Mouse (Mus musculus): ENCODE data around the gene Hnrnpc. TPM values are rescaled to one million over a fixed set of nuclear protein-coding genes. Genes with fewer than 3 reads are reported as not detected.
A peak's percentile ranks its signal among the peaks of the same experiment; 100 is the strongest.

Hnrnpc gene
- polyA plus RNA-seq, 1 experiment from 2014 or later: 1,011 TPM

DNA sequence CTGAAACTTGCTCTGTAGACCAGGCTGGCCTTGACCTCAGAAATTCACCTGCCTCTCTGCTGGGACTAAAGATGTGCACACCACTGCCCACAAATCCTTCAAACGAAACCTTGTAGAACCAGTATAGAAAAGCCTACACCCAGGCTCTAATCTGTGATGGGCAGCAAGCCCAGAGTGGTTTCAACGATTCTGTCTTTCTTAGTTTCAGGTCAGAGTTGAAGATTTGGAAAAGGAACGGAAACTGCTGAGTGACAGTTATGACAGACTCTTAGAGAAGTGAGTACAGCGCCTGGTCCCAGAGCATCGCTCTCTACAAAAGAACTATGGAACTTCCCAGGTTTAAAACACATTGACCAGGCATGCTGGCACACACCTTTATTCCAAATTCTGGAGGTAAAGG, 29.8 kb upstream of the Hnrnpc start:
- no peak for DNase-seq (ENCODE audit: low spot score, missing footprints)
- H3K27me3 ChIP-seq (ENCODE audit: control insufficient read depth, insufficient read depth, low read length): no peaks in the 10 kb centered on the region
- ATAC-seq (ENCODE audit: low FRiP score): no peak
- H3K27ac ChIP-seq (ENCODE audit: low read depth, low read length): no peak overlapping the region
- 88% methylated on average over 5 of the region's 5 CpGs for WGBS
- H3K36me3 ChIP-seq (ENCODE audit: control insufficient read depth, insufficient read depth, low read length): no peaks in the 10 kb centered on the region
- H3K9me3 ChIP-seq (ENCODE audit: control insufficient read depth, low read length): no peaks in the 10 kb centered on the region
- no peak overlapping the region for H3K4me3 ChIP-seq (ENCODE audit: low read depth, low read length)
- H3K9ac ChIP-seq (ENCODE audit: low read length): no peak overlapping the region
- H3K4me1 ChIP-seq (ENCODE audit: control insufficient read depth, insufficient read depth, low read length): no peaks in the 10 kb centered on the region
- no peak overlapping the region for H3K4me2 ChIP-seq

DNA sequence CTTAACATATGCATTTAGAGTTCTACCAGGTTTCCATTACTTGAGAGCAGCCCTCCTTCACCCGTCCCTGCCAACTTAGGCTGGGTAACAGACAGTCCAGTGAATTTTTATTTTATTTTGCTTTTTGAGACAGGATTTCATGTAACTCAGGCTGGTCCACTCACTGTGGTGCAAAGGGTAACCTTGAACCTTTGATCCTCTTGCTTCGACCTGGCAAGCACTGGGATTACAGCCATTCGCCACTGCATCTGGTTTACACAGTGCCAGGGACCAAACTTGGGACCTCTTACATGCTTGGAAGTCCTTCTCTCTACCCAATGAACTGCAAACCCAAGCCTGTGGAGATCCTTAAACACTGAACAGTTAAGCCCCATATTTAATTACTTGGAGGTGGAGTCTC, 20.8 kb upstream of the Hnrnpc start:
- no peak overlapping the region for H3K4me3 ChIP-seq (ENCODE audit: low read depth, low read length)
- no peak overlapping the region for H3K27ac ChIP-seq (ENCODE audit: low read depth, low read length)
- no peaks in the 10 kb centered on the region for H3K36me3 ChIP-seq (ENCODE audit: control insufficient read depth, insufficient read depth, low read length)
- H3K9ac ChIP-seq (ENCODE audit: low read length): no peak overlapping the region
- H3K4me2 ChIP-seq: no peak overlapping the region
- H3K4me1 ChIP-seq (ENCODE audit: control insufficient read depth, insufficient read depth, low read length): no peaks in the 10 kb centered on the region
- H3K27me3 ChIP-seq (ENCODE audit: control insufficient read depth, insufficient read depth, low read length): no peaks in the 10 kb centered on the region
- H3K9me3 ChIP-seq (ENCODE audit: control insufficient read depth, low read length): no peaks in the 10 kb centered on the region
- ATAC-seq (ENCODE audit: low FRiP score): no peak
- 93% methylated on average over 3 of the region's 3 CpGs for WGBS
- no peak for DNase-seq (ENCODE audit: low spot score, missing footprints)

DNA sequence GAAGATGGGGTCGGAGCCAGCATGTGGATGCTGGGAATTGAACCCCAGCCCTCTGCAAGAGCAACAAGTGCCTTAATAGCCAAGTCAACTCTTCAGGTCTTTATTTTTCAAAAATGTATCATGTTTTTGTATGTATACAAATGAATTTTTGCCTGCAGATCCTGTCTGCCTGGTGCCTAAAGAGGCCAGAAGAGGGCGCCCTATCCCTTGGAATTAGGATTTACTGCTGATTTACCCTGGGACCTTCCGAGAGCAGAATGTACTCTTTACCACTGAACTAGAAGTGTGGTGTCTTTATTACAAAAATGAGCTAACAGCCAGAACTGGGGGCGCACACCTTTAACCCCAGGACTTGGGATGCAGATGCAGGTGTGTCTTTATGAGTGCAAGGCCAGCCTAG, 20.1 kb upstream of the Hnrnpc start:
- no peak overlapping the region for H3K9ac ChIP-seq (ENCODE audit: low read length)
- H3K4me2 ChIP-seq: no peak overlapping the region
- 22% methylated on average over 4 of the region's 4 CpGs for WGBS
- DNase-seq (ENCODE audit: low spot score, missing footprints) (peak; percentile 93), ATAC-seq (ENCODE audit: low FRiP score) (peak; percentile 22; the same call in 1 of the 2 replicates)
- H3K4me3 ChIP-seq (ENCODE audit: low read depth, low read length): no peak overlapping the region
- H3K36me3 ChIP-seq (ENCODE audit: control insufficient read depth, insufficient read depth, low read length): no peaks in the 10 kb centered on the region
- no peak overlapping the region for H3K27ac ChIP-seq (ENCODE audit: low read depth, low read length)
- H3K27me3 ChIP-seq (ENCODE audit: control insufficient read depth, insufficient read depth, low read length): no peaks in the 10 kb centered on the region
- no peaks in the 10 kb centered on the region for H3K9me3 ChIP-seq (ENCODE audit: control insufficient read depth, low read length)
- peaks cover under 1% of the 10 kb centered on the region; the same call in 1 of the 2 replicates for H3K4me1 ChIP-seq (ENCODE audit: control insufficient read depth, insufficient read depth, low read length)

DNA sequence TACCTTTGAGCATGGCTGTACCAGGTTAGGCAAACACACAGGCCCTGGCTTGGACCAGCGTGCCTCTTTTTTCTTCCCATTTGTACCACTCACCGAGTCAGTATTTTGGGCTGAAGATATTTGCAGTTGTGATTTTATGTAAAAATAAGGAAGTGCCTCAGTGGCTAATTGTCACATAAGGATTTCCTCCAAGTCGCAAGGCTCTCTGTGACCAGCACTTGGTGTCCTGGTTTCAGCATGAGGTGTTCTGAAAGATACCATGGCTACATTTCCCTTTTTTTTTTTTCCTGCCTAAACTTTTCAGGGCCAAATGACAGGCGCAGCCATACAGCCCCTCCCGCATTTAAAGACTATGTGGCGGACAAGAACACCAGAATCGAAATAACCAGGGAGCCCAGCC, 16.3 kb upstream of the Hnrnpc start:
- H3K4me2 ChIP-seq: peak overlapping the region; percentile 97; the same call in 1 of the 2 replicates
- H3K4me1 ChIP-seq (ENCODE audit: control insufficient read depth, insufficient read depth, low read length): peaks cover 6% of the 10 kb centered on the region; the same call in 1 of the 2 replicates
- no peaks in the 10 kb centered on the region for H3K9me3 ChIP-seq (ENCODE audit: control insufficient read depth, low read length)
- ATAC-seq (ENCODE audit: low FRiP score) (no peak), DNase-seq (ENCODE audit: low spot score, missing footprints) (peak; percentile 85)
- no peak overlapping the region for H3K27ac ChIP-seq (ENCODE audit: low read depth, low read length)
- H3K4me3 ChIP-seq (ENCODE audit: low read depth, low read length): no peak overlapping the region
- no peaks in the 10 kb centered on the region for H3K36me3 ChIP-seq (ENCODE audit: control insufficient read depth, insufficient read depth, low read length)
- 57% methylated on average over 7 of the region's 7 CpGs for WGBS
- H3K27me3 ChIP-seq (ENCODE audit: control insufficient read depth, insufficient read depth, low read length): no peaks in the 10 kb centered on the region
- H3K9ac ChIP-seq (ENCODE audit: low read length): no peak overlapping the region

DNA sequence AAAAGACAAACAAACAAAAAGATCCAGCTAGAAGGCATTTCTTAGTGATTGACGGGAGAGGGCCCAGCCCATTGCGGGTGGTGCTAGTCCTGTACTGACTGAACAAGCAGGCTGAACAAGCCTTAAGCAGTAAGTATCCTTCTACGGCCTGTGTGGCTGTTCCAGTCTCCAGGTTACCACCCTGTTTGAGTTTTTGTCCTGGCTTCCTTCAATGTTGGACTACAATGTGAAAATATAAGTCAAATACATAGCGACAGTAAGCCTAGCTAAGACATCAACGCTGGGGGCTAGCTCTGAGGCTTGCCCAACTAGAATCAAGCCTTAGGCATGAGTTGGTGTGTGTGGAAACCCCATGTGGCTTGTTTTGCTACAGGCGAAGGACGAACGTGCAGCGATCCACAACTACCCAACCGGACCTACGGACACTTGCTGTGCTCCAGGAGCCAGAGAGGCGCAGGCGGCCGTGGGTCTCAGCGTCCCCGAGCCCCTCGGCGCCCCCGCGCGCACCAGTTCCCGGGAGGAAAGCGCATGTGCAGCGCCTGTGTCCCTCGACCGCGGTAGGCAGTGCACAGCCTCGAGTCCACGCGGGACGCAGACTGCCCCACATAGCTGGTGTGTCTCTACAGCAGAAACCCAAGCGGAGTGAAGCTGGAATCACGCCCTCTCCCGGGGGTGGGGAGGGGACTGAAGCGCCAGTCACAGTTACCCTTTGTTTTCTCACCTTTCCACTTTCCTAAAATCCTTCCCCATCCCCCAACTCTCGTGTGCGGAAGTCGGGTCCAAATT, 15.2 kb upstream of the Hnrnpc start:
- H3K9me3 ChIP-seq (ENCODE audit: control insufficient read depth, low read length): no peaks in the 10 kb centered on the region
- H3K4me1 ChIP-seq (ENCODE audit: control insufficient read depth, insufficient read depth, low read length): peaks cover 6% of the 10 kb centered on the region; the same call in 1 of the 2 replicates
- peak overlapping the region; percentile 59 for H3K27ac ChIP-seq (ENCODE audit: low read depth, low read length)
- H3K36me3 ChIP-seq (ENCODE audit: control insufficient read depth, insufficient read depth, low read length): no peaks in the 10 kb centered on the region
- DNase-seq (ENCODE audit: low spot score, missing footprints): peak; percentile 98
- peak overlapping the region; percentile 84 for H3K9ac ChIP-seq (ENCODE audit: low read length)
- peak; percentile 84 for ATAC-seq (ENCODE audit: low FRiP score)
- H3K4me3 ChIP-seq (ENCODE audit: low read depth, low read length): peak overlapping the region; percentile 50
- 1% methylated on average over 34 of the region's 38 CpGs for WGBS
- peak overlapping the region; percentile 97 for H3K4me2 ChIP-seq
- no peaks in the 10 kb centered on the region for H3K27me3 ChIP-seq (ENCODE audit: control insufficient read depth, insufficient read depth, low read length)

DNA sequence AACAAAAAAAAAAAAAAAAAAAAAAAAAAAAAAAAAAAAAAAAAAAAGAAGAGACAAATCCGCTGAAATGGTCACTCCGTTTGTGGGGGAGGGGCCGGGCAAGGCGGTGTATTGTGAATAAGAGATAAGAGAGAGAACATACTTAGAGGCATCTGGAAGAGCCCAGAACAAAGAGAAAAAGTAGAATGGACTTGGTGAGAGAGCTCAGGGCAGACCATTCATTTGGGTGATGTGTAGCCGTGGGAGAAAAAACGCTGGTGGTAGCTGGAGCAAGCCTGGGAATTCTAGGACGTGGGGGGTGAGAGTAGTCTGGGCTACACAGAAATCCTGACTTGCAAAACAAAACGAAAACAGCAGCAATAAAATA, 14.6 kb upstream of the Hnrnpc start:
- H3K27ac ChIP-seq (ENCODE audit: low read depth, low read length): peak overlapping the region; percentile 59
- peaks cover 6% of the 10 kb centered on the region; the same call in 1 of the 2 replicates for H3K4me1 ChIP-seq (ENCODE audit: control insufficient read depth, insufficient read depth, low read length)
- peak overlapping the region; percentile 50; the same call in 1 of the 2 replicates for H3K4me3 ChIP-seq (ENCODE audit: low read depth, low read length)
- 32% methylated on average over 8 of the region's 8 CpGs for WGBS
- no peaks in the 10 kb centered on the region for H3K36me3 ChIP-seq (ENCODE audit: control insufficient read depth, insufficient read depth, low read length)
- DNase-seq (ENCODE audit: low spot score, missing footprints): no peak
- H3K4me2 ChIP-seq: peak overlapping the region; percentile 97
- H3K27me3 ChIP-seq (ENCODE audit: control insufficient read depth, insufficient read depth, low read length): no peaks in the 10 kb centered on the region
- no peaks in the 10 kb centered on the region for H3K9me3 ChIP-seq (ENCODE audit: control insufficient read depth, low read length)
- peak; percentile 30; the same call in 1 of the 2 replicates for ATAC-seq (ENCODE audit: low FRiP score)
- H3K9ac ChIP-seq (ENCODE audit: low read length): peak overlapping the region; percentile 84; the same call in 1 of the 2 replicates

DNA sequence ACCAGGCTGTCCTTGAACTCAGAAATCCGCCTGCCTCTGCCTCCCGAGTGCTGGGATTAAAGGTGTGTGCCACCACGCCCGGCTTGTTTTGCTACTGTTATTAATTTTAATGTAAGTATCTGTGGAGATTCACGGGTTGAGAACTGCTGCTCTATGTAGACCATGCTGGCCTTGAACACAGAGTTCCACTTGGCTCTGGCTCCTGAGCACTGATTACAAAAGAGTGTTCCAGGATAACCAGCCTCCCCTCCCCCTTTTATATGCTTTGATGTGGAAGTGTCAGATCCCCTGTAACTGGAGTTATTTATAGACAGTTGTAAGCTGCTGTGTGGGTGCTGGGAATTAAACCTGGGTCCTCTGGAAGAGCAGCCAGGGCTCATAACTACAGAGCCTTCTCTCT, 13.4 kb upstream of the Hnrnpc start:
- ATAC-seq (ENCODE audit: low FRiP score) (no peak), DNase-seq (ENCODE audit: low spot score, missing footprints) (no peak)
- Histone ChIP-seq H3K9ac (ENCODE audit: low read length) (no peak overlapping the region), H3K27ac (ENCODE audit: low read depth, low read length) (no peak overlapping the region), H3K4me3 (ENCODE audit: low read depth, low read length) (no peak overlapping the region), H3K36me3 (ENCODE audit: control insufficient read depth, insufficient read depth, low read length) (no peaks in the 10 kb centered on the region), H3K27me3 (ENCODE audit: control insufficient read depth, insufficient read depth, low read length) (no peaks in the 10 kb centered on the region), H3K9me3 (ENCODE audit: control insufficient read depth, low read length) (no peaks in the 10 kb centered on the region), H3K4me1 (ENCODE audit: control insufficient read depth, insufficient read depth, low read length) (peaks cover 6% of the 10 kb centered on the region; the same call in 1 of the 2 replicates), H3K4me2 (no peak overlapping the region)
- 89% methylated on average over 5 of the region's 5 CpGs for WGBS

DNA sequence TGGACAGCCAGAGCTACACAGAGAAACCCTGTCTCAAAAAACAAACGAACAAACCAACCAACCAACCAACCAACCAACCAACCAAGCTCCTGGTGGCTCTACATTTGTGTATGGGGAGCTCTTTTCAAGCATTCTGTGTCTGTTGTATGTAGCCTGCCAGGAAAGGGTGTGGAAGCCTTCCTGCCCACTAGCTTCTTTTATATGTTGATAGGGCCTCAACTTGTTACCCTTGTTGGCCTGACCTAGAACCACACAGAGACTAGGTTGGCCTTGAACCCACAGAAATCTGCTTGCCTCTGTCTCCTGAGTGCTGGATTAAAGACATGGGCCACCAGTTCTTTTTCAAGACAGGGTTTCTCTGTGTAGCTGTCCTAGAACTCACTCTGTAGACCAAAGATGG, 10.3 kb upstream of the Hnrnpc start:
- Histone ChIP-seq H3K36me3 (ENCODE audit: control insufficient read depth, insufficient read depth, low read length) (no peaks in the 10 kb centered on the region), H3K27ac (ENCODE audit: low read depth, low read length) (no peak overlapping the region), H3K4me2 (no peak overlapping the region), H3K4me1 (ENCODE audit: control insufficient read depth, insufficient read depth, low read length) (peaks cover 6% of the 10 kb centered on the region; the same call in 1 of the 2 replicates), H3K27me3 (ENCODE audit: control insufficient read depth, insufficient read depth, low read length) (no peaks in the 10 kb centered on the region), H3K9me3 (ENCODE audit: control insufficient read depth, low read length) (no peaks in the 10 kb centered on the region), H3K4me3 (ENCODE audit: low read depth, low read length) (no peak overlapping the region), H3K9ac (ENCODE audit: low read length) (no peak overlapping the region)
- ATAC-seq (ENCODE audit: low FRiP score) (no peak), DNase-seq (ENCODE audit: low spot score, missing footprints) (no peak)
- WGBS: 69% methylated on average over 1 of the region's 1 CpGs

DNA sequence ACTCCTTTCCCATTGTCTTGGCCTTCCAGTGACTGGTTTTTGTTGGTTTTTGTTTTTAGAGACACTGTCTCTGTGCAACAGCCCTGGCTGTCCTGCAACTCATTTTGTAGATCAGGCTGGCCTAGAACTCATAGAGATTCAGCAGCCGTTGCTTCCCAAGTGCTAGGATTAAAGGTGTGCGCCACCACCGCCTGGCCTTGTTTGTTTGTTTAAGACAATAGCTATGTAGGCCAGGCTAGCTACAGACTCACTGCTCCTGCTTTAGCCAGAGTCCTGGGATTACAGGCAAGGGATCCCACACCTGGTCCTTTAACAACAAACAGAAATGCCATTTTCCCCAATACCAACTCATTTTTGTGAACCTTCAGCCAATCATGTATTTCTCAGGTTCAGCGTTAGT, 6.5 kb upstream of the Hnrnpc start, which contains the start of gene Rpgrip1:
Gene Rpgrip1, plus strand, starts transcription at position 359 of the 400 bp plus-strand sequence.
- DNase-seq (ENCODE audit: low spot score, missing footprints): no peak
- Histone ChIP-seq H3K27ac (ENCODE audit: low read depth, low read length) (no peak within 1 kb of the TSS), H3K4me1 (ENCODE audit: control insufficient read depth, insufficient read depth, low read length) (no peaks in the 10 kb centered on the region), H3K9ac (ENCODE audit: low read length) (no peak within 1 kb of the TSS), H3K4me3 (ENCODE audit: low read depth, low read length) (no peak within 1 kb of the TSS), H3K36me3 (ENCODE audit: control insufficient read depth, insufficient read depth, low read length) (no peaks in the 10 kb centered on the region), H3K9me3 (ENCODE audit: control insufficient read depth, low read length) (no peaks in the 10 kb centered on the region), H3K27me3 (ENCODE audit: control insufficient read depth, insufficient read depth, low read length) (no peaks in the 10 kb centered on the region), H3K4me2 (no peak within 1 kb of the TSS)
- WGBS: 87% methylated on average over 4 of the region's 4 CpGs
- no peak for ATAC-seq (ENCODE audit: low FRiP score)

Data from midbrain, embryonic 11.5 days (tissue).